Mouse (Mus musculus) testis, adult 10 weeks (tissue): ENCODE results near the gene Dynll1. TPM values are rescaled to one million over a fixed set of nuclear protein-coding genes. Genes with fewer than 3 reads are reported as not detected.

Experiments
- polyA plus RNA-seq: library from polyadenylated mRNA; stranded (reverse); fragments of 350-450 nt; fragmentation: Illumina TruSeq; extraction: RNeasy Lipid Tissue Mini Kit (QIAGEN cat#74804); gene quantifications from one replicate; pipeline ENCODE4 v1.2.3, GENCODE M21; 2014; ENCODE audit warnings: low read depth, low replicate concordance

Dynll1 gene
- 1,490 TPM for polyA plus RNA-seq

DNA sequence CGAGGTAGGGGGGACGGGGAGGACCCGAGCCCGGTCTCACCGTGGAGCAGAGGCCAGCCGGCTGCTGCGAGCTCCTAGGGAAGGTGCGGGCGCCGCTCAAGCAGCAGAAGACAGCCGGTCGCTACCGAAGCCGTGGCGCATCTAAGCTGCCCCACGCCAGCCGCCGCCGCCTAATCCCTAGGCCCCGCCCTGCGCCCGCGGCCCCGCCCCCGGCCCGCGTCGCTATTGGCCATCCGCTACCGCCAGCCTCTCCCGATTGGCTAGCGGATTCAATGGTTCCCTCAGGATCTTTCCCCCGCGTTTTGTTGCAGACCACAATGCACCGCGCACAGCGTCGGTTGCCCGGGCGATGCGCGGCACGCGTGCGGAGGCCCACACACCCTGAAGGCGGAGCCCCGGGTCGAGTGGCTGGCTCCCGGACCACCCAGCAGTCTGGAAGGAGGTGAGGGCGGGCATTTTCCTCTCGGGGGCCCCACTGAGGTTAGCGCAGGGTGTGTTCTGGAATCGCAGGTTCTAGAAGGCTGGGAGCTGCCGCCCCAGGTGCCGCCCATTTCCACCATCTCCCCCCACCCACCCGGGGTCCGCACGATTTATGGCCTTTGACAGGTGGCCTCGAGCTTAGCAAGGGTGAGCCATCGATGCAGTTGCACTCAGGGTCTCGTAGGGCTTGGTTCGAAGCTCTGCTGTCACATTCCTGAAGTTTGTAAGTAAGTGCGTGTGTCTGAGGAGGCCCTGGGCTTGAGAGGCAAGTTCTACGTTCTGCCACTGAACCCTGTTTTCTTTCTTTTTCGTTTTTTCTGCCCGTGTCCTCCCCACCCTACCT, at the start of gene Dynll1:
Gene Dynll1, minus strand, starts transcription at position 208 of the 823 bp plus-strand sequence.

GRCm38 (mm10) chr5:115348546-115349224, 47.9 kb upstream of the Dynll1 start, which contains the start of gene Cox6a1:
Gene Cox6a1, minus strand, starts transcription at chr5:115348981.

GRCm38 (mm10) chr5:115340577-115341313, 39.9 kb upstream of the Dynll1 start, which contains the start of the genes Gatc and Triap1:
Gene Gatc, minus strand, starts transcription at chr5:115341178.
Gene Triap1, plus strand, starts transcription at chr5:115341225.

DNA sequence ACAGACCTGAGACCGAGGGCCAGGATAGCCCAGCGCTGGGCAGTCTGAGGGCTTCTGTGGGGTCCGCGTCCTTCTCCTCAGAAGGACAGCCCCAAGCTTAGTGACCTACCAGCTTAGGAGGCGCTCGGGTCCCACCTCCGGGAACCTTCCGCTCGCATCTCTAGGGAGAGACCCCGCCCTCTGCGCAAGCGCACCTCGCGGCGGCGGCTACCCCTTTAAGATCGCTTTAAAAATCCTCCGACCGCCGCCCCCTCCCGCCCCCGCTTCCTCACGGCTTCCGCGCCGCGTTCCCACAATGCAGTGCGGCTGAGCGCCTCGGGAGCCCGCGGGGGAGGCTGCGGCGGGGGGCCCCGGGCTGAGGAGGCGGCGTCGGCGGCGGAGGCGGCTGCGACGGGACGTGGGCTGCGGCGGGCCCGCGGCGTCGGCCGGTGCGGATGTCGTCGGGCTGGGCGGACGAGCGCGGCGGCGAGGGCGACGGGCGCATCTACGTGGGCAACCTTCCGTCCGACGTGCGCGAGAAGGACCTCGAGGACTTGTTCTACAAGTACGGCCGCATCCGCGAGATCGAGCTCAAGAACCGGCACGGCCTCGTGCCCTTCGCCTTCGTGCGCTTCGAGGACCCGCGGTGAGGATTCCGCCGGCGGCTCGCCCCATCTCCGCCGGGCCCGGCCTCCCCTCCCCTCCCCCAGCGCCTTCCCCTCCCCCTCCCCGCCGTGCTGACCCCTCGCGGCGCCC, 26.2 kb upstream of the Dynll1 start, which contains the start of gene Srsf9:
Gene Srsf9, plus strand, starts transcription at position 303 of the 735 bp plus-strand sequence.

DNA sequence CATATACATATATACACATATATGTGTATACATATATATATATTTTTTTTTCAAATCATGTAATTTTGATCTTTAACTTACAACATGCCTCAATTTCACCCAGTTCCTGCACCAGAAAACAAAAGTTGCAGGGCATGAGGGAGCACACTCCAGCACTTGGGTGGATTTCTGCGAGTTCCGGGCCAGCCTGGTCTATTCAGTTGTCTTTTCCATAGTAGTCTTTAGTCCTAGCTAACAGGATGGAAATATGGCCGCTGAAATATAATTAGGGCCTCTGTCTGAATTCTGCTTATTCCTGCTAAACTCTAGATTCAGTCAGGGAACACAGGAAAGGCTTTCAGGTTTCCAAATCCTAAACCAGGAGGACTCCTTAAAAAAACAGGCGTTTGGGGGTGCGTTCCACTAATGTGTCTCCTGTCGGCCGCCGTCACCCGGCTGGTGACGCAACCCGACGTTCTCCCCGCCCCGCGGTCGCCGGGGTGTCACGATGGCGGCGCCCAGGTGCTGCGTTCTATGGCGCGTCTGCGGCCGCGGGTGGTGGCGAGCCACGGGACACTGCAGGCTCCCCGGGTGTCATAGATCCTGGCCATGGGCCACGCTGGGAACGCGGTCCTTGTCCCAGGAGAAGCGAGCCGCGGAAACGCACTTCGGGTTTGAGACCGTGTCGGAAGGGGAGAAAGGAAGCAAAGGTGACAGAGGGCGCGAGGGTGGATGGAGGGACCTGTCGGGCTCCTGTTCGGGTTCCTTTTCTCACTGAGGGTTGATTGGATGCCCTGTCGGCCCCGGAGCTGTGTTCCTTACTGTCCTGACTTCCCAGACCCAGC, 21.4 kb downstream of the Dynll1 start, which contains the start of gene Coq5:
Gene Coq5, plus strand, starts transcription at position 441 of the 824 bp plus-strand sequence.

GRCm38 (mm10) chr5:115272812-115273548, 27.8 kb downstream of the Dynll1 start, which contains the start of gene Rnf10:
Gene Rnf10, minus strand, starts transcription at chr5:115272898.

Other genes starting within 250 kb of the Dynll1 start
- gene Gm10401, start 202.7 kb downstream of the Dynll1 start, polyA plus RNA-seq, result not detected
- gene Acads, start 181.7 kb downstream of the Dynll1 start, polyA plus RNA-seq, result 0.67 TPM
- 1.8 TPM for gene Unc119b, start 166.0 kb downstream of the Dynll1 start, polyA plus RNA-seq
- 56.4 TPM for gene Mlec, start 142.8 kb downstream of the Dynll1 start, polyA plus RNA-seq
- 1.2 TPM for gene Cabp1, start 106.6 kb downstream of the Dynll1 start, polyA plus RNA-seq
- gene Pop5, start 65.2 kb downstream of the Dynll1 start, polyA plus RNA-seq, result 2.8 TPM
- 48.6 TPM for gene Rnf10, start 28.1 kb downstream of the Dynll1 start, polyA plus RNA-seq
- 8.0 TPM for gene Coq5, start 21.3 kb downstream of the Dynll1 start, polyA plus RNA-seq
- gene Srsf9, start 26.2 kb upstream of the Dynll1 start, polyA plus RNA-seq, result 43.0 TPM
- gene Gatc, start 40.2 kb upstream of the Dynll1 start, polyA plus RNA-seq, result 27.7 TPM
- gene Triap1, start 40.2 kb upstream of the Dynll1 start, polyA plus RNA-seq, result 3.8 TPM
- 36.1 TPM for gene Cox6a1, start 48.0 kb upstream of the Dynll1 start, polyA plus RNA-seq
- gene Msi1, start 128.6 kb upstream of the Dynll1 start, polyA plus RNA-seq, result 11.8 TPM
- not detected for gene Pla2g1b, start 165.3 kb upstream of the Dynll1 start, polyA plus RNA-seq
- gene Sirt4, start 183.7 kb upstream of the Dynll1 start, polyA plus RNA-seq, result 15.1 TPM
- gene Pxn, start 205.7 kb upstream of the Dynll1 start, polyA plus RNA-seq, result 7.3 TPM